Mouse (Mus musculus) T-helper 17 cell (primary cell): ENCODE results near the gene Plin5.

Experiments used
- in situ Hi-C, 2 experiments: fragments of 300-600 bp; cut with MboI, MseI; formaldehyde crosslinking; loops; 1 replicate in 1 of 2; 2 replicates in 1 of 2; pipeline ENCODE4 v1.15.1; 2025; ENCODE audit warnings: high pct_unique_total_duplicates in 2 of 2

The Plin5 gene

DNA sequence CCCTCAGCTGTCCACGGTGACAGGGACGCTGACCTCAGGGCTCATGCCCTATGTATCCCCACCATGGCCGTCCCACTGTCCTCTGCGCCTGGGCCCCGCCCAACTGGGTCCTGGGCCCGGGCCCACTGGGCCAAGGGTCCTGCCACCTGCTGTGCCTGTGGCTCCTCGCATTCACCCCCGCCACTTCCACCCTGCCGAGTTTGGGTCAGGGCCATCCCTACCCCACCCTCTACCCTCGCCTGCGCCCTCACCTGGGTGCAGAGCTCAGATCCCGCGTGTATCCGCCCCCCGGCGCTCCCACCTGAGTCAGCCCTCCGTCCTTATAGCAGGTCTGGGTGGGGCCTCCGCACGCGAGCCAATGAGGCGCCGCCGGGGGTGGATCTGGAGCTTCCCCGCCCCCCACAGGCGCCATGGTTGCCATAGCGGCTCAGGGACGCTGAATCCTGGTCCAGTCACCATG lies at the start of gene Plin5:
Plin5 (minus strand) TSS at position 346 of the 460 bp plus-strand sequence.
- in situ Hi-C loops, result loop anchor here in 1 of 2 experiments (5.0 kb wide), 1 partner anchor 45 kb away; the partner anchor contains the start of gene Tnfaip8l1

DNA sequence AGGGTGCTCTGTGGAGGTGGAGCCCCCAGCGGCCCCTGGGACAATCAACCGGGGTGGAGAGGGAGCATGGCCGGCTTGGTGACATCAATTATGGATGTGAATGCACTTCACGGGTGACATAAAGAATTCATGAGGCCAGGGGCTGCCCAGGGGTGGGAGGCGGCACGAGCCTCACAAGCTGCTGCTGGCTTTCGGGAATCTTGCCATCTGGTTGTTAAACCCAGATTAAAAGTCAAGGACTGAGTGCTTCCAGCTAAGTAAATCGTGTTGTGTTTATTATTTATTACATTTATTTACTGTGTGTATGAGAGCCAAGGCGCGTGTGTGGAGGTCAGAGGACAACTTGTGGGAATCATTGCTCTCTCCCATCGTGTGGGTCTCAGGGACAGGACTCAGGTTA lies 48.3 kb upstream of the Plin5 start:
- in situ Hi-C loops, result no loop called here

DNA sequence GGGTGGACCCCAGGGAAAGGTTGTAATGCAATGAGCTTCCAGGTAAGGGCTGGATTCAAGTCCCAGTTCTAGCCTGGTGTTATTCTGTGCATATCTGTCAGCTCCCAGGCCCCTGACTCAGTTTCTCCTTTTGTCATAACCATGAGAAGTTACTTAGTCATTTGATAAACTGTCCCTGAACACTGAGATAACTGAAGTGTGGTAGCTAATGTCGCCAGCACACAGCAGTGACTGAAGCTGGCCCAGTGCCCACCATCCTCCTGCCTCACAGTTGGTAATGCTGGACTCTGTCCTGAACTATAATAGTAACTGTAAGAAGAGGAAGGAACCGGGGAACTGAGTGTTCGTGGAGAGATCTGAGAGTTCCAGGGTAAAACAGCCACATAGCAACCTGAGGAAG lies 47.1 kb upstream of the Plin5 start:
- in situ Hi-C loops, result loop anchor here in 1 of 2 experiments (5.0 kb wide), 1 partner anchor 47 kb away; the partner anchor contains the start of gene Plin5

DNA sequence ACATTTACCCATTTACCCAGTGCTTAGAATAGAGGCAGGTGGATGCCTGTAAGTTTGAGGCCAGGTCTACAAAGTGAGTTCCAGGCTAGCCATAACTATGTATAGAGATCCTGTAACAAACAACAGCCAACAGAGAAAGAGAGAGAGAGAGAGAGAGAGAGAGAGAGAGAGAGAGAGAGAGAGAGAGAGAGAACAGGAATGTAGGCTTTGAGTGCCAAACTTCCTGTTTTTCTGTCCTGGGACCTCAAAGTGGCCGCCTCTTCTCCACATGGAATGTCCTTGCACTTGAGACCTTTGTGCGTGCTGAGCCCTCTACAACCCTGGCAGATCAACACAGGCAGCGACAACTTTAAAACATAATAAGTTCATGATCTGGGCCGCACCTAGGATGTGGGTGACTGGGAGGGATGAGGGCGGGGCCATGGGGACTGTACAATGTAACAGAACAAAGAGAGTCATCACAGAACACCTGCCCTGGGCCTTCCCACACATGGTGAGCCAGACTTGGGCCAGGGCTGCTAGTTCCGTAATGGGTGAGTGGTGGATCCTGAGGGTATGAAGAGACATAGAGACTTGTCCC lies 46.2 kb upstream of the Plin5 start:
- in situ Hi-C loops, result loop anchor here in 1 of 2 experiments (5.0 kb wide), 1 partner anchor 46 kb away; the partner anchor contains the start of gene Plin5

DNA sequence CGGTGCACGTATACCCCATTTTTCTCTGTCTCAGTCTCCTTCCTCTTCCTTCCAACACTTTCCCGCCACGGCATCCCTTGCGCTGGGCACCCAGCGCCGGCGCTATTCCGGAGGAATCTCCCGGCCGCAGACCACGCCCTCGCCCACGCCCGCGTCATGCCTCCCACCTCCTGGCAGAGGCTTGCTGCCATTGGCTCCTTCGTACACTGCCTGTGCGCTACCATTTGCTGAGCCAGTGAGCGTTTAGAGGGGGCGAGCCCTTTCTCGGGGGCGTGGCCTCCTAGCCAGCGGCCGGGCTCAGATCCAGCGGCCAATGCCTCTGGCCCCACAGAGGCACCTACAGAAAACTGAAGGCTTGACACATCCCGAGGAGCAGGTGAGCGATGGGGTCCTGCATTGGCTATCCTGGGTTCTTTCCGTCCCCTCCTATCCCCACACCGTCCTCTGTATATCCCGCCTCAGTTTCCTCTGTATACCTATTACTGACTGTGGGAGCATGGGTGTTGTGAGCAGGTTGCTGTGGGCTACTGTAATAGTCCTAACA lies 44.9 kb upstream of the Plin5 start, which contains the start of gene Tnfaip8l1:
Tnfaip8l1 (plus strand) TSS at position 247 of the 544 bp plus-strand sequence.
- in situ Hi-C loops, result loop anchor here in 1 of 2 experiments (5.0 kb wide), 1 partner anchor 45 kb away; the partner anchor contains the start of gene Plin5

DNA sequence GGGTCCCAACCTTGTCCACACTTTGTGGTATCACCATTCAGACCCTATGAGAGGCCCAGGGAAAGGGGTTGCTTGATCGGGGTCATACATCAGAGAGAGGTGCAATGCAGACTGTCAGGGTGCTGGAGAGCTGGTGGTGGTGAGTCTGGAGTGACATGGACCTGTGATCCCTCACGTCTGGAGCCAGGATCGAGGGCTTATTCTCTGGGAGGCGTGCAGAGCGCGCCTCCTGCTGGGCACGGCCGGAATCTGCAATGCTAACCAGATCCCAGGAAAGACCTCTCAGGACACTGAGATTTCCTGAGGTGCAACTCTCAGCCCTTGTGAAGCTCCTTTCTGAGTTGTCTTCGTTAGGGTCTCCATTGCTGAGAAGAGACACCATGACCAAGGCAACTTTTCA lies 42.3 kb upstream of the Plin5 start:
- in situ Hi-C loops, result loop anchor here in 1 of 2 experiments (5.0 kb wide), 1 partner anchor 42 kb away; the partner anchor contains the start of gene Plin5

DNA sequence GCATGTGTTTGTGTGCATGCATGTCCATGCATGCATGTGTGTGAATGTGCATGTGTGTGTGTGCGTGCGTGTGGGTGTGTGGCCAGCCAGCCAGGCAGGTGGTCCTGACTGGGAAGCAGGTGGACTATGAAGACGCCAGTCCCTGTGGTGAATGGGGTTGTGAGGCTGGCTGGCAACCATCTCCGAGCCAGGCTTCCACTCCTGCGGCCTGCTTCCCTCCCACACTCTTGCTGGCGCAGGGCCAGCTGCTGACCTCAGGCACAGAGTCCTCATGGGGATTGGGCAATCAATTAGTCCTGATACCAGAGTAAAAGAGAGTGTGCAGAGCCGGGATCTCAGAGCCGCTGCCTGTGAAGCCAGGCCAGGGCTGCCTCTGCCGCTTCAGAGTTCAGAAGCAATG lies 36.2 kb upstream of the Plin5 start:
- in situ Hi-C loops, result no loop called here

DNA sequence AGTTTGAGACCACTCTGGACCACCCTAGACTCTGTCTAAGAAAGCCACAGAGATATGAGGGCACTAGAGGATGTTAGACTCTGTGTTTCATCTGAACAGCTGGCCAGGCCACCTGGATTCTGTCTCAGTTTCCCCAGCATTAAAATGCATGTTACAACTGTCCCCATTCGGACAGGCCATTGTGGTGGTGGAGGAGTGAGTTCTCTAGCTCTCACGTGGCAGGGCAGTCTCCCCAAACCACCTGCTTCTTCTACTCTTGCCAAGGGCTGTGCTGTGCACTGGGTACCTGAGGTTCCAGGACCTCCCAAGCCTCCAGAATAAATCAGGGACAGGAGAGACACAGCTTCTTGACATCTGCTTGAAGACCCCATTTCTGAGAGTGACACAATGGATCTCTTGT lies 32.5 kb upstream of the Plin5 start:
- in situ Hi-C loops, result no loop called here

DNA sequence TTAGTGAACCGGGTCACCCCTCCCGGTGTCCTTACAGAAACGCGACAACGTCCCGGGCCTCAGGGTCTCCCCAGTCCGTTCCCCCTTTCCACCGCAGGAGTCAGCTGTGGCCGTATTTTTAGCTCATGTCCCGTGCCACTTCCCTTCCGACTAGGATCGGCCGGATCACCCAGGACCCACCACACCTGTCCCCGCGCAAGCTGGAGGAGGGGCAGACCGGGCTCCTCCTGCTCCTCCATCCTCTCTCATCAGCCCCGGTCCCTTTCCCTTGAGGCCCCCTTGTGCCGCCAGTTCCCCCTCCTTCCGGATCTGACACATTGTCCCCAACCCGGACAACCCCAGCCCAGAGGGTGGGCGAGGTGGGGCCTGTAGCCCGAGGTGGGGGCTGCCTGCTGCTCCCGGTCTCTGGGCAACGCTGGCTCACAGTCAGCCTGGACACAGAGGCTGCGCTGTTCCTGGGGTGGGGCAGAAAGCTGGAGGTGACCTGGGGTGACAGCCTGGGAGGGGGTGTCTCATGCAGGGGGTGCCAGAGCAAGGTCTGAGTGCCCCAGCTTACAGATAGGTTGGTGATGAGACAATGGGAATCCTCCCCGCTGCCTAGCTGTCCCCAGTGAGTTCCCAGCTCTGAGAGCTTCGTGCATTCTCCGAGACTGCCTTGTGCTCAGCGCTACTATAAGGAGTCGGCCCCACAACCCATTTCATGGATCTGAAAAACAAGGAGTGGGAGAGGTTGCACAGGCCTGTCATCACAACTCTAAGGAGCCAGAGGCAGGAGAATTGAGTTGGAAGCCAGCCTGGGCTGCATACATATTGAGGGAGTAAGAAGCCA lies 31.6 kb upstream of the Plin5 start:
- in situ Hi-C loops, result no loop called here

DNA sequence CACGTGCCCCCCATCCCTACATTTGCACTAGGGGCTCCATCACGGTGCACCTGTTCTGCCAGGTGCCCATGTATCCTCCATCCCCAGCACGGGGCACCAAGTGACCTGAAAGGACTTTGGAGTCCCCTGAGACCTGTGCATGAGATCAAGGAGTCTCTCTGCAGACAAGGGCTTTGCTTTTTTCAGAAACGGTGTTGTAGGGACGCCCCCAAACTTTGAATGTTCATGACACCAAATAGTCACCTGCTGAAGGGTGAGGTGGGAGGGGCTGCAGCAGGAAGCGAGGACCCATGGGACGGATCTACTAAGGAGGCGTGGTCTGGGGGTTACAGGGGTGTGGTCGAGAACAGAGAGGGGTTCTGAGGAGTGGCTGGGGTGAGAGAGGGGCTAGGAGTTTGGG lies 30.9 kb upstream of the Plin5 start:
- in situ Hi-C loops, result no loop called here

DNA sequence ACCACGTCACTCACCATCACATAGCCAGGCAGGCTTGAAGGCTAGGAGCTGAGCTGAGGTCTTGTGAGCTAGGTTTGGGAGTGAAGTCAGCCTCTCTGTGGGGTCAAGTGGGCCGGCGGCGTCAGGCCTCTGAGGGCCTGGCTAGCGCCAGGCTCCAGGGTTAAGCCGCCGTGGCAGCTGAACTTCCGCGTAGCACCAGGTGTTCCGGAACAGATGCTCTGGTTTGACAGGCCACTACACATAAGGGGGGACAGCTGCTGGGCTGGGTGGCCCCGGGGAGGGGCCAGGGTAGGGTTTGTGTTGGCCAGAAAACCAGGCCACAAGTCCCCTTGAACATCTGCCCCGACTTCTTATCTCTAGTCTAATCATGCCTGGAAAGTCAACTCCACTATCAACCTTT lies 30.0 kb upstream of the Plin5 start:
- in situ Hi-C loops, result no loop called here

DNA sequence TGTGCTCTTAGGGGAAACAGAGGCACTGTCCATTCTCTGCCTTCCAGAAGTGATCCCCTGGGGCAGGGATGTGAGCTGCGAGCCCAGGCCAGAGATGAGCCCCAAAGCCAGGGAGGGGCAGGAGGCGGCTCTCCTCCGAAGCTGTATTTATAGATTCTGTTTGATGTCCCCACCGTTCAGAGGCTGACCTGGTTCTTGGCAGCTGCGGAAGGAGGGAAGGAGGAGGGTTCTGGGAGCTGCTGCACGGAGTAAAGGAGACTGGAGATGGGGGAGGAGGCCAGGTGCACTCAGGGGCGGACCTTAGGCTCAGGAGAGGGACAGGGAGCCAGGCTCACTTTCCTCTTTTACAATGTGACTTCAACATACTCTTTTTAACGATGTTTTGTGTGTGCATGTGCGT lies 28.7 kb upstream of the Plin5 start:
- in situ Hi-C loops, result no loop called here

DNA sequence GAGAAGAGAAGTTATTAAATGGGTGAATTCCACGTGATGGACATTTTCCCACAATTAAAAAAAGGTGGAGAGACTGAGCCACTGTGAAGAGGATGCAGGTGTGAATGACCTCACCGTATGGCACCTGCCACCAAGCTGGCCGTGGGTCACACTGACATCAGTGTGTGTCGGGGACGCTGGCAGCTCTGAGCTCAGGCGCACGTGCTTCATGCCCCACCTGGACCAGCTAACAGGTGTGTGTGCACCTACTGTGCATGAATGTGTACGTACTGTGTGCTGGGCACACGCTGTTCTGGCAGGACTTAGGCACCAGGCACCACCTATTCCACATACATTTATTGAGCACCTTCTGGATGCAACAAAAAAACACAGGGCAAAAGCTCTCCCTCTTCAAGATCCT lies 27.1 kb upstream of the Plin5 start:
- in situ Hi-C loops, result no loop called here

DNA sequence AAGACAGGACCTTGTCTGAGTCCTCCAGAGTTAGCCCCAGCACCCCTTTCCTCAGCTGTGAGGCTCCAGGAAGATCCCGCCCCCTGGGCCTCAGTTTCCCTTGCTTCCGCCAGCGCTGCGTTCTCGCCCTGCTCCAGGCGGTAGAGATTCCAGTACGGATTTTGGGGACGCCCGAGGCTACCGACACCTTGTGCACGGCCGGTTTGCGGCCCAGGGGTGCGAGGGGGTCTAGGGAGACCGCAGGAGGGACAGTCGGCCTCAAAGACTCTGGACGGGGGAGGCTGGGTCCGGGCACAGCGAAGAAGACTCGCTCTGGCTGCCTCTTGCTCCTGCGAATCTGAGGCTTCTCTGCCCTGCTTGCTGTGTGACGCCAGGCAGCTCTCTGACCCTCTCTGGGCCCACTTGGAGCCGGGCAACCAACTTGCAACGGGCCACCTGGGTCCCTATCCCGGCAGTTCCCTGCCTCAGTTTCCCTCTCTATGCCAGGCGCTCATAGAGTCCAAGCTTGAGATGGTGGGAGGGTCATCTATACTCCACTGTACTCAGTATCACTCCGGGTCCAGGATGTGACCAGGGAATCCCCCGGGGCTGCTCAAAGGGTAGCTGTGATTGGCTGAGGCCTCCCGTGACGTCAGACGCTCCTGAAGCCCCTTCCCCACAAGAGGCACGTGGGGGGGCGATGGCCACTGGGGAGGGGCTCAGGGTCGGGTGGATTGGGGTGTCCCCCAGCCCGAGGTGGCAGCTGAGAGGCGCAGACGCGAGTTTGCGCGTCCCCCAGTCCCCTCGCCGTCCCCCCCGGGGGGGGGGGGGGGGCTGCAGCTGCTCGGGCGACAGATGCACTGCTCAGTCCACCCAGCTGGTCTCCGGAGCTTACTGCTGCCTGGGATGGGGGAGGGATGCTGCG lies 24.6 kb upstream of the Plin5 start:
- in situ Hi-C loops, result no loop called here

DNA sequence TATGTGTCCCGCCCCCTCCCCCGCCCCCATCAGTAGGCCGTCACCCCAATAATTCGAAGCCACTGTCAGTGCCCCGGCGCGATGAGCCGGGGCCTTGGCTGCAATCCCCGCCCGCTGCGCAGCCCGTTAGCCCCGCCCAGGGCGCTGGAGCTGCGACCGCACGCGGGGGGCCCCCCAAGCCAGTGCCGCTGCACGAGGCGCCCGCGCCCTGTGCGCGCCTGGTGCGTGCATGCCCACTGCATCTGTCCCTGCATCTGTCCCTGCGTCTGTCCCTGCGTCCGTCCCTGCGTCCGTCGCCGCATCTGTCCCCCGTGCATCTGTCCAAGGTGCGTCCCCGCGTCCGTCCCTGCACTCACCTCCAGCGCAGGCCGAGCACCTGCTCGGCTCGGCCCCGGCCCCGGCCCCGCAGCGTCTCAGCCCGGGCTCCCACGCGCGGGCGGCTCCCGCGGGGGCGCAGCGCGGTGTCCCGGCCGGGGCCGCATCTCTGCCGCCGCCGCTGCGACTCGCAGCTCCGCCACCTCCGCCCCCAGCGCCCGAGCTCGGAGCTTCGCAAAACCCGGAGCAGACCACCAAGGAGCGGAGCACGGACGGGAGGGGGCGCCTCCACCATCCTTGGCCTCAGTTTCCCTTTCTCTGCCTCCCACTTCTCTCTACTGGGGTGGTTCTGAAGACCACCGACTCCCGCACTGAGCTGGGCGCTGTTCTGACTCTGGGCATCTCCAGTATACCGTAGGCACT lies 22.6 kb upstream of the Plin5 start, which contains the start of gene Sema6b:
Sema6b (minus strand) TSS at position 486 of the 738 bp plus-strand sequence.
- in situ Hi-C loops, result no loop called here

DNA sequence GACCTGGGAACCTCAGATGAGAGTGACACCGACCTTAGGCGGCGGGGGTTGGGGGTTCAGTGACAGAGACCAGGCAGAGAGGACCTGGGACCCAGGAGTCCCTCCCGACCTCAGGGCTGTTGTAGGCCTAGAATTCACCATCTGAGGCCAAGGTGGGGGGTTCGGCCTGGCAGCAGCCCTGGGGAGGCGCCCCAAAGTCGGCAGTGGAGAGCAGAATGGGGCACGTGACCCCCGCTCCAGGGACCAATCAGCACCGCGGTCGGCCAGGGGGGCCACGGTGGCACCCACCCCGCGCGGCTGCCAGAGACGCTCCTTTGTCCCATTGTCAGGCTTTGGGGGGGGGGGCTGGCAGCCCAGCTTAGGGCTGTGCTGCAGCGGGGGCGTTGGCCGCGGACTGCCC lies 22.0 kb upstream of the Plin5 start:
- in situ Hi-C loops, result no loop called here

DNA sequence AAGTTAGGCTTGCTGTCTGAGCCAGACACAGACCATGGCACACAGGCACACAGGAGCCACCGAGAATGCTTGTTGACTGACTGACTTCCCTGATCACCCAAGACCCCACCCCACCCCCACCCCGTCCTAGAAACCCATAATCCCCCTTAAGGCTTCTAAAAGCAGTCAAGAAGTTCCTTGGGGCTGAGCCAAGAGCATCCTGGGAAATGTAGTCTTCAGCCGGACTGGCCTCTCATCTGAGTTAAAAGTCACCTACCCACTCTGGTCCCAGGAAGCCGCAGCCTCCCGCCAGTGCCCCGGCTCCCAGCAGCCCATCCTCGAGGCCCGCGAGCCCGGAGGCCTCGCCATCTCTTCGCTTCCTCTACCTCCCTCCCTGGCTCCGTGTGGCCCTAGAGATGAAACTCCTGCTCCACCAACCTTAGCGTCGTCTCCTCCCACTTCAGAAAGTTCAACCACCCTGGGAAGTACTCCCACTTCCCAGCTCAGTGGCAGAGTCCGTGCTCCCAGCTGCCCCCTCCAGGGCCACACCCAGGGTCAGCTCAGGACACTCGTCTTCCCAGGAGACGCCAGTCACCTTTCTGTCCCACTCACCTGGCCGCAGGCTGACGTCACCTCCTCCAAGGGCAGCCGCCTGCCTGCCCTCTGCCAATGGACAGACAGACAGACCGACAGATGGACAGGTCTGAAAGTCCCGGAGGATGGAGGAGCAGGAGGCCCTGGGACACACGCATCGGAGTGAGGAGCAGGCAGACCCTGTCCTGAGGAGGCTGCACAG lies 20.6 kb upstream of the Plin5 start:
- in situ Hi-C loops, result no loop called here

DNA sequence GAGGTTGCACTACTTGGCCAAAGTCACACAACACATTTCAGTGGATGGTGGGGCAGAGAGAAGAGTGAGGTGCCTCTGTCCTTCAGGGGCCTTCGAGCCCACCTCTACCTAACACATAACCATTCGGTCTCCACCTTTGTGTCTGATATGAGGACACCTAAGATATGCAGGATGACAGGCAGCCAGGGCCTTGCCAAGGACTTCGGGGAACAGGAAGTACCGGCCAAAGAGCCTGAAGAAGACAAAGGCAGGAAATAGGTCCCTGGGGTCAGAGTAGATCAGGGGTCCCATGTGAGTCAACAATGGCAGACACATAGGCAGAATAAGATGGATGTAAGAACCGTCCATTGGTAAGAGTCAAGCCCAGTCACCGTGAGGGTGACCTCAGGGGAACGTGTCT lies 19.2 kb upstream of the Plin5 start:
- in situ Hi-C loops, result no loop called here

DNA sequence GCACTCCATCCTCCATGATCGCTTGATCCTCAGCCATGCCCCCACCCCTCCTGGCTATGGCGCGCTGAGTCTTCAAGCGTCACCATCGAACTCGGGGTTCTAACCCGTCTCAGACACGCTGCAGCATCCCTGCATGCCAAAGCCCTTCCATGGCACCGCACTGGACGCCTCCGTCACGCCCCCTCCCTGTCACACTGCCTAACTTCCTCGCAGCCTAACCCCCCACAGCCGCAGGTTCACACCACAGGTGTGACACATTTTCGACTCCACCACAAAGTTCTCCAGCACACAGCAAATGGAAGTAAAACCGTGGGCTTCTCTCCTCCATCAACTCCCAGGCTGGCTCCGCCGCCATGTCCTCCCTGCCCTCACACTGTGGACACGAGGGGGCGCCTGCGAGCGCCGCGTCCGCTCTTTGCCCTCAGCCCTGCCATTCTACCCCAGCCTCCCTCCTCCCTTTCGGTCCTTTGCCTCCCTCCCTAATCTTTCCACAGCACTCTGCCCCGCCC lies 17.1 kb upstream of the Plin5 start:
- in situ Hi-C loops, result loop anchor here in 1 of 2 experiments (5.0 kb wide), 1 partner anchor 123 kb away; the partner anchor contains the start of gene Fem1a
